Mouse (Mus musculus): ENCODE data around the gene Tra2a. TPM values are rescaled to one million over a fixed set of nuclear protein-coding genes. Genes with fewer than 3 reads are reported as not detected.

Tra2a gene
- polyA plus RNA-seq, 1 experiment = 94.2 TPM

DNA sequence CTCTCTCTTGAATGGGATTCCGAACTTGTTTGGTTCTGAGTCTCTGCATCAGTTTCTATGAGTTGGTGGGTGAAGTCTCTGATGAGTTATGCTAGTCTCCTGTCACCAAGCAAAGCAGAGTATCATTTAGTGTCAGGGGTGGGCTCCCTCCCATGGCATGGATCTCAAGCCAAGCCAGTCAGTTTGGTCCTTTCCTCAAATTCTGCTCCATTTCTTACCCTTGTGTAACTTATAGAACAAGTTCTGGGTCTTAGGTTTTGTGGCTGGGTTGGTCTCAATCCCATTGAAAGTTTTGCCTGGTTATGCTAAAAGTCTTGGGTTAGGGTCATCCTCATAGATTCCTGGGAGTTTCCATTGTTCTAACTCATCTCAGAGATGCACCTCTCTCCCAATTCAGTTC, 21.5 kb downstream of the Tra2a start:
- no peak overlapping the region for H3K27ac ChIP-seq (ENCODE audit: insufficient read depth, low read depth, low read length)
- no peak overlapping the region for H3K4me3 ChIP-seq (ENCODE audit: insufficient read depth, low read length)
- H3K4me1 ChIP-seq (ENCODE audit: control insufficient read depth, insufficient read depth, low read length) = no peaks in the 10 kb centered on the region
- no peak for TF ChIP-seq POLR2A (IDR thresholded peaks at IDR 0.05; ENCODE audit: borderline replicate concordance, low read depth, low read length)
- no peak for TF ChIP-seq CTCF (IDR thresholded peaks at IDR 0.05; ENCODE audit: low read depth, low read length)

DNA sequence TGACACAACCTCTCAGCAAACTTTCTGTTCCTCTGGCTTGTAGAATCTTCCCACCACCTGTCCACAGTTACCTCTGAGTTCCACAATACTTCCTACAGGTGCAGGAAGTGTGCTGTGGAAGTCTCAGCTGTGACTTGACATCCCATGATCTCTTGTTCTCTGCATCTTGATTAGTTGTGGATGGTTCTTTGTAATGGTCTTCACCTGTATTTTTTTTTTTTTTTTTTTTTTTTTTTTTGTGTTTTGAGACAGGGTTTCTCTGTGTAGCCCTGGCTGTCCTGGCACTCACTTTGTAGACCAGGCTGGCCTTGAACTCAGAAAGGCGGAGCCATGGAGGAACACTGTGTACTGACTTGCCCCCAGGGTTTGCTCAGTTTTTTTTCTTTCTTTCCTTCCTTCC, 22.3 kb downstream of the Tra2a start:
- H3K4me1 ChIP-seq (ENCODE audit: control insufficient read depth, insufficient read depth, low read length) = no peaks in the 10 kb centered on the region
- TF ChIP-seq CTCF (IDR thresholded peaks at IDR 0.05; ENCODE audit: low read depth, low read length) (no peak), POLR2A (IDR thresholded peaks at IDR 0.05; ENCODE audit: borderline replicate concordance, low read depth, low read length) (no peak)
- H3K27ac ChIP-seq (ENCODE audit: insufficient read depth, low read depth, low read length) = no peak overlapping the region
- H3K4me3 ChIP-seq (ENCODE audit: insufficient read depth, low read length) = no peak overlapping the region

DNA sequence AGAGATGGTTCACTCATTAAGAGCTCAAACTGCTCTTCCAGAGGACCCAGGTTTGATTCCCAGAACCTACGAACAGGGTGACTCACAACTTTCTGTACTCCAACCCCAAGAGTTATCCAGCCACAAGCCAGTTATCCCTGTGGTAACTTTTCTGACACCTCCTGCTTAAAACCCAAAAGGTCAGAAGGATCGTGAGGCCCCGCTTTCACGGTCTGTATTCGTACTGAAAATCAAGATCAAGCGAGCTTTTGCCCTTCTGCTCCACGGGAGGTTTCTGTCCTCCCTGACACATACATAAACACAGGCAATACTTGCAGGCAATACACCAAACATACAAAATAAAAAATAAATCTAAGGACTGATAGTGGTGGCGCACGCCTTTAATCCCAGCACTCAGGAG, 27.5 kb downstream of the Tra2a start:
- TF ChIP-seq CTCF (IDR thresholded peaks at IDR 0.05; ENCODE audit: low read depth, low read length) = no peak
- no peak for TF ChIP-seq POLR2A (IDR thresholded peaks at IDR 0.05; ENCODE audit: borderline replicate concordance, low read depth, low read length)
- H3K27ac ChIP-seq (ENCODE audit: insufficient read depth, low read depth, low read length) = no peak overlapping the region
- H3K4me3 ChIP-seq (ENCODE audit: insufficient read depth, low read length) = no peak overlapping the region
- H3K4me1 ChIP-seq (ENCODE audit: control insufficient read depth, insufficient read depth, low read length) = no peaks in the 10 kb centered on the region

DNA sequence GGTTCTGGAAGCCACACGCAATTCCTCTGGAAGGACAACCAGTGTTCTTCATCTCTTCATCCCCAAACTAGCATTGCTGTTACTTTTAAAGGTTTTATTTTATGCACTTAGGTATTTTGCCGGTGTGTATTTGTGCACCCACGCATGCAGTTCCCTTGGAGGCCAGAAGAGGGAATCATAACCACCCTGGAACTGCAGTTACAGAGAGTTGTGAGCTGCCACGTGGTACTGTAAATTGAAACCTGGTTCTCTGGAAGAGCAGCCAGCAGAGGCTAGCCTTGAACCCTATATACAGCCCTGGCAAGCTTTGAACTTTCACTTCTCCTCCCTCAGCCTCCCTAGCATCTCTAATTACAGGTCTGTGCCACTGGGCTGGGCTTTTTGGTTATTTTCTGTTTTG, 30.5 kb downstream of the Tra2a start:
- Histone ChIP-seq H3K4me1 (ENCODE audit: control insufficient read depth, insufficient read depth, low read length) (no peaks in the 10 kb centered on the region), H3K4me3 (ENCODE audit: insufficient read depth, low read length) (no peak overlapping the region), H3K27ac (ENCODE audit: insufficient read depth, low read depth, low read length) (no peak overlapping the region)
- no peak for TF ChIP-seq POLR2A (IDR thresholded peaks at IDR 0.05; ENCODE audit: borderline replicate concordance, low read depth, low read length)
- TF ChIP-seq CTCF (IDR thresholded peaks at IDR 0.05; ENCODE audit: low read depth, low read length) = peak; percentile 26; the same call in 1 of the 2 replicates

DNA sequence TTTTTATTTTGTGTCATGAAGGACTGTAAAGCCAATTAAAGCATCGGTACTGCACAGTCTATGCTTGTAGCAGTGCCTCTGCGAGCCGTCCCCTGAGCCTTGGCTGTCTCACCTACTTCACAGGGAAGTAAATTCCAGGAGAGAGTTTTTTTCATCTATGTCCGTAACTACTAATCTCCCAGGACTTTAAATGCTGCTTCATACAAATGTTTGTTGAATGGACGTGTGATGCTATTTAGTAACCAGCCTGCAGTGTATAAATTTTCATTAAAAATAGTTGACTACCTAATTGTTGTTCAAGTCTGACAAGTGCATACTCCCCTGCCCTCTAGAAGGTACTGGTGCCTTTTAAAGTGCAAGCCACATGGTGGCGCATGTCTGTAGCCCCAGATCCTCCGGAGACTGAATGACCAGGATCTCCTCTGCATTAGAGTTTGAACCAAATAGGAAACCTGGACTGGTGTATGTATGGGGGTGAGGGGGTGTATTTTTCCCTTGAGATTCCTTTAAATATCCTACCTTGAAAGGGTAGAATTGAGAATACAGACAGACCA, 35.6 kb downstream of the Tra2a start:
- no peak overlapping the region for H3K4me3 ChIP-seq (ENCODE audit: insufficient read depth, low read length)
- TF ChIP-seq POLR2A (IDR thresholded peaks at IDR 0.05; ENCODE audit: borderline replicate concordance, low read depth, low read length) = no peak
- peak; percentile 21; the same call in 1 of the 2 replicates for TF ChIP-seq CTCF (IDR thresholded peaks at IDR 0.05; ENCODE audit: low read depth, low read length)
- no peaks in the 10 kb centered on the region for H3K4me1 ChIP-seq (ENCODE audit: control insufficient read depth, insufficient read depth, low read length)
- H3K27ac ChIP-seq (ENCODE audit: insufficient read depth, low read depth, low read length) = no peak overlapping the region

DNA sequence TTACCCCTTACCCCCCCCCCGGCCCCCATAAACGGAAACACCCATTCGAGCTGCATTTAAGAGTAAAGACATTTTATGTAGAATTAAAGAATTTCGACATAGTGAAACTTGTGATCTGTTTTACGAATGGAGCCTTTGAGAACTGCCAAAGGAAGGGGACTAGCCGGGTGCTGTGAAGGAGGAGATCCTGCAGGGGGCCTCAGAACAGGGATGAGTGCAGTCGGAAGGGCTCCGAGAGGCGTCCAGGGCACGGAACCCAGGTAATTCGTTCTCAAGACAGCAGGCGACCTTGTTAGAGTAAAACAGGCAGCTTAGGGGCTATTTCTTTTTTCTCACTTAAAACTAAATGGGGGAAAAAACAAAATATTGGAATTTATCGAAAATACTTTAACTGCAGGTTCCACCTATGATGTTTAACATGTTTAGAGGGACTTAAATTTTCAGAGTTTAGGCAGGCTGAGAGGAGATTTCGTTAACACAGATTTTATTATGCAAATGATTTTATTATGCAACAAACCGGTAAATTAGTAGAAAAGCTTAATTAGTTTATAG, 36.6 kb downstream of the Tra2a start:
- no peak overlapping the region for H3K27ac ChIP-seq (ENCODE audit: insufficient read depth, low read depth, low read length)
- H3K4me1 ChIP-seq (ENCODE audit: control insufficient read depth, insufficient read depth, low read length) = no peaks in the 10 kb centered on the region
- no peak overlapping the region for H3K4me3 ChIP-seq (ENCODE audit: insufficient read depth, low read length)
- no peak for TF ChIP-seq CTCF (IDR thresholded peaks at IDR 0.05; ENCODE audit: low read depth, low read length)

DNA sequence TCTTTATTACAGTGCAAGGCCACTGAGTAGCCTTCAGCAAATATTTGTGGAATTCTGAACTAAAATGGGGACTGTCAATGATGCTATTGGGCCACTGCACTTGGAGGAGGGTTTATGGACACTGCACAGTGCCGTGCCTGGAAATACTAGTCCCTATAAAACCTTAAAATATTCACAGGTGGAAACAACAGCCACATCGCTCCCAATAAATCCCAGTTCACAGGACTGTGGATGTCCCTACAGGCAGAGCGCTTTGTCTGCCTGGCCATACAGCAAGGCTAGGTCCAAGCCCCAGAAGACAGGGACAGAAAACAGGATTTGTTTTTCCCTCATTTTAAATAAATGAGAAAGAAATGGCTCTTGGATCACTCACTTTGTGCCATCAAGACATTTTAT, 38.1 kb downstream of the Tra2a start:
- TF ChIP-seq POLR2A (IDR thresholded peaks at IDR 0.05; ENCODE audit: borderline replicate concordance, low read depth, low read length) (no peak), CTCF (IDR thresholded peaks at IDR 0.05; ENCODE audit: low read depth, low read length) (no peak)

DNA sequence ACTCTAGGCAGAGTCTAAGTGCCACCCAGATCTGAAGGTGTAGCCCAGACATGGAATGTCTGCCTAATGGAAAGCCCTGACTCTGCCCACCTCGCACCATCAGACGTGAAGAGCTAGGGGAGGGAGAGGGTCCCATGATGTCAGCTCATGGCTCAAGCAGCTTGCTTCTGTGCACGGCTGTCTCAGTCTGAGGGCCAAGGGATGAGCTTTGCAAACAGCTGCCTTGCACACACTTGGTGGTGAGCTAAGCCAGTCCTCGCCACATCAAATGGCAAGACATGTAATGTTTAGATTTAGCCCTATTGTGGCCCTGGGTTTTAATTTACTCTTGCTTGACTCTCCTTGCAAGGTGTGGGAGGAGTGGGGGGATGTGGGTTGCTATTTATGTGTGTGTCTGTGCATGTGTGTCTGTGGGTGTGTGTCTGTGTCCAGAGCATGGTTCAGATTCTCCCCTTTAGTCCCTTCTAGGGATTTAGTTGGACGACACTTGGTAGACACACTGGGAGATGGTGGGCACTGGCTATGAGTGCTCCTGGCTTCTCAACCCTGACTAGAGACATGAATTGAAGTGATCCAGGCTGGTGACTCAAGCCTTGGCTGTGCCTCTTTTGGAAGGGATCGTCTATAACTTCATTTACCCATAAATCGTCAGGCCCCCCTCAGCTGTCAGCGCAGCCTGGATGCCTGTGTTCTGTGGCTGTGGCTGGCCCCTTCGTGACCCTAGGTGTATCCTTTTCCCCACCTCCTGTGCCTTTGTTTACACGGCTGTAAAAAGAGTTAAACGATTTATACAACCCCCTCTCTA, 38.7 kb downstream of the Tra2a start:
- Histone ChIP-seq H3K4me1 (ENCODE audit: control insufficient read depth, insufficient read depth, low read length) (no peaks in the 10 kb centered on the region), H3K27ac (ENCODE audit: insufficient read depth, low read depth, low read length) (no peak overlapping the region), H3K4me3 (ENCODE audit: insufficient read depth, low read length) (no peak overlapping the region)
- TF ChIP-seq POLR2A (IDR thresholded peaks at IDR 0.05; ENCODE audit: borderline replicate concordance, low read depth, low read length) (no peak), CTCF (IDR thresholded peaks at IDR 0.05; ENCODE audit: low read depth, low read length) (no peak)

More for the DNA sequence above, 38.1 kb downstream of the Tra2a start:
- Histone ChIP-seq H3K4me1 (ENCODE audit: control insufficient read depth, insufficient read depth, low read length) (no peaks in the 10 kb centered on the region), H3K4me3 (ENCODE audit: insufficient read depth, low read length) (no peak overlapping the region), H3K27ac (ENCODE audit: insufficient read depth, low read depth, low read length) (no peak overlapping the region)

DNA sequence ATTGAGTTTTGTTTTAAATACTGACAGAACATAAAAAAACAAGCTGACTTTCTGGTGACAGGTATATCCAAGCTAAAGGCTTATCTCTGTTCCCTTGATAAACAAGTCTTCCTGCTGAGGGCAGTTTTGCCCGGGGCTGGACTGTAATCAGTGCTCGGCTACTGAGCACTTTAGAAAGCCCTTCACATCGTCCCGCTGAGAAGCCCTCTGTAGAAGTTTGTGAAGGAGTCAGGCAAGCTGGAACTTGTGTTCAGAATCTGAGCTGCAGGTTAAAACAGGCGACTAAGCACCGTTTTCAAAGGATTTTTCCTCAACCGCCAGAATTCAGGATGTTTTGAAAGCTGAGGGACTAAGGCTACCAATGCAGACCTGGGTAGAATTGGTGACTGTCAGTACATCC, 41.9 kb downstream of the Tra2a start:
- Histone ChIP-seq H3K4me1 (ENCODE audit: control insufficient read depth, insufficient read depth, low read length) (no peaks in the 10 kb centered on the region), H3K4me3 (ENCODE audit: insufficient read depth, low read length) (no peak overlapping the region), H3K27ac (ENCODE audit: insufficient read depth, low read depth, low read length) (no peak overlapping the region)
- TF ChIP-seq CTCF (IDR thresholded peaks at IDR 0.05; ENCODE audit: low read depth, low read length) = no peak
- no peak for TF ChIP-seq POLR2A (IDR thresholded peaks at IDR 0.05; ENCODE audit: borderline replicate concordance, low read depth, low read length)

DNA sequence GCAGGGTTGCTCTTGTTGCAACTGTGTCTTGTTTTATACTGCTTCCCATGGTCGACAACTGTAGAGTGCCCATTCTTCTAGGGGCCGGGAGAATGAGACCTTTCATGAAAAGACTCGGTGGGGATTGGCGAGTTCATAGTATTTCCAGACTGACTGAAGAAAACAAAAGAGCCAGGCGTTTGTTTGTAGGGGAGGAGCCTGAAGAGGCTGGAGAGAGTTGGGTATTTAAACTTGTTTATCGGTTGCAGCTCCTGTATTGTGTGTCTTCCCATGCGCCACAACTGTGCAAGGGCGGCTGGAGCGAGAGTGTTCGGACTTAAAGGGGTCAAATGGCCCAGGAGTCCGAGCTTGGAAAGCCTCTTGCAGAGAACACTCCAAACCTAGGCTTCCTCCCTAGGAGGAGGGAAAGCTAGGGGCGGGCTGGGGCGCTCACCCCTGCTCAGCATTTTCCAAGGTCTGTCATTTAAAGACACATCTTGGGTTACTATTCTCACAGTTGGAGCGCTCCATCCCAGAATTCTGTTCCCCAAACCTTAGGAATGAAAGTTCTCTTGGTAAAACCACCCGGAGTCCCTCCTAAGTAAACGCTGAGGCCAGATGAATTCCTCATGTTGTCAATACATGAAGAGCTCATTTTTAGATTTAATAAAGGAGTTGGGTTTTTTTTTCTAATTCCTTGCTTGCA, 43.8 kb downstream of the Tra2a start:
- Histone ChIP-seq H3K27ac (ENCODE audit: insufficient read depth, low read depth, low read length) (no peak overlapping the region), H3K4me1 (ENCODE audit: control insufficient read depth, insufficient read depth, low read length) (no peaks in the 10 kb centered on the region), H3K4me3 (ENCODE audit: insufficient read depth, low read length) (no peak overlapping the region)
- TF ChIP-seq CTCF (IDR thresholded peaks at IDR 0.05; ENCODE audit: low read depth, low read length) (no peak), POLR2A (IDR thresholded peaks at IDR 0.05; ENCODE audit: borderline replicate concordance, low read depth, low read length) (no peak)
